Mouse (Mus musculus) small intestine, adult 2 months (tissue): ENCODE data around the gene Akt2.

ENCODE experiments used
- CTCF ChIP-seq: fragments of 200-500 bp; IDR thresholded peaks from 2 replicates; pipeline ENCODE4 v1.5.1; 2012; ENCODE audit warnings: low read depth, mild to moderate bottlenecking, control low read depth, inconsistent platforms, low read length, moderate library complexity, mixed read lengths; ENCODE audit not compliant: insufficient replicate concordance, insufficient read length; ENCODE audit errors: extremely low read depth
- POLR2A ChIP-seq: fragments of 200-500 bp; IDR thresholded peaks from 2 replicates; pipeline ENCODE4 v1.6.1; 2012; ENCODE audit warnings: low read depth, mild to moderate bottlenecking, control low read depth, inconsistent platforms, low read length, moderate library complexity

- TF ChIP-seq CTCF: no peak
- no peak for TF ChIP-seq POLR2A
Measured at GRCm38 (mm10) chr7:27607580-27607979, 16.2 kb downstream of the Akt2 start.
